Mouse (Mus musculus) neutrophil, adult 5-6 weeks (primary cell): Measurements from ENCODE around the gene Paqr7. TPM values are rescaled to one million over a fixed set of nuclear protein-coding genes. Genes with fewer than 3 reads are reported as not detected.
"Not testable (repeated sequence)": the region's sequence is repeated elsewhere in the genome, so short reads cannot be mapped to it uniquely, and the experiment has no call there.

ENCODE experiments used
- ATAC-seq: fragments of 151-379, 151-347 bp; 2 replicates; pipeline ENCODE4 v1.8.0; 2017; ENCODE audit warnings: mild to moderate bottlenecking, moderate TSS enrichment; ENCODE audit not compliant: insufficient number of reproducible peaks, poor library complexity, low FRiP score, severe bottlenecking; ENCODE audit errors: extremely low read depth
- total RNA-seq: library from RNA; stranded (forward); fragments of 200-1000 nt; gene quantifications from 2 replicates; pipeline ENCODE4 v1.2.3, GENCODE M21; 2017

Gene Paqr7
- total RNA-seq, 1 experiment from 2014 or later, result 3.5 TPM

DNA sequence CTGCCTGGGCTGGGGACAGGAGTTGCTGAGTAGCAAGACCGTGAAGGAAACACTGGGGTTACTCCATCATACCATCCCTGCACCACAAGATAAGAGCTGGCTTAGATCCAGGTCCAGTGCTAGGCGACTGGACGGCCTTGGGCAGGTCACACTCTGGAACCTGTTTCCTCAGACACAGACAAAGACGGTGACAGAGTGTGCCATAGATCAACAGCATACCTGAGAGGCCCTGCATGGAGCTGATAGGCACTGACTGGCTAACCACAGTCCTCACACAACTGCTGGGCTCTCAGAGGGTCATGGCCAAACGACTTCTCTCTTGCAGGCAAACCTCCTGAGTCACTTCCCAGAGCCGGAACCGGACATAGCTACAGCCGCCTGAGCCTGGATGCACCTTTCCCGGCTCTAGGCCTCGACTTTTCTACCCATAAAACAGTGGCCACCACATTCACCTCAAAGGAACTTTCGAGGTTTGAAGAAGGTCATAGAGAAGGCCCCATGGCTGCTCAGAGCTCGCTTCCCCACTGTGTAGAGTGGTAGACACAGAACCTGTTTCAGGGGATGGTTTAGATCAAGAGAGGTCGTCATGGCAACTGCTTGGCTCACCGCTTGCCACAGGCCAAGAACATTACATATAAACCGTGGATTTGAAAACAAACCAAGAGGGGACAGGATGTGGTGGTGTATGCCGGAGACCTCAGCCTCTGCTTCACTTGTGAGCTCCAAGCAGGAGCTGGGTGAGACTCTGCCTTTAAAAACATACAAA is 1.5 kb upstream of the Paqr7 start:
- peak; percentile 64 for ATAC-seq

DNA sequence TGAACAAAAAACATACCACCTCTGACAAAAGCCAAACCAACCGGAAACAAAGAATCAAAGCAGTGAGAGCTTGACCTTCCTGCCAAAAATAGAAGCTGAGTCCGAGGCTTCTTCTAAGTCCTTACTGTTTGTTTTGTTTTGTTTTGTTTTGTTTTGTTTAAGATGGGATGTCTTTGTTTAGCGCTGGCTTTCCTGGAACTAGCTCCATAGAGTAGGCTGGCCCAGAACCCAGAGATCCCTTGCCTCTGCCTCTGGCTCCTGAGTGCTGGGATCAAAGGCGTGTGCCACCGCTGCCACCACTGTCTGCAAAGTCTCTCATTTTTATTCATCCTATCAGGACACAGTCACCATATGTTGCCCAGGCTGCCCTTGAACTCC is 962 bp upstream of the Paqr7 start:
- ATAC-seq, result no peak

DNA sequence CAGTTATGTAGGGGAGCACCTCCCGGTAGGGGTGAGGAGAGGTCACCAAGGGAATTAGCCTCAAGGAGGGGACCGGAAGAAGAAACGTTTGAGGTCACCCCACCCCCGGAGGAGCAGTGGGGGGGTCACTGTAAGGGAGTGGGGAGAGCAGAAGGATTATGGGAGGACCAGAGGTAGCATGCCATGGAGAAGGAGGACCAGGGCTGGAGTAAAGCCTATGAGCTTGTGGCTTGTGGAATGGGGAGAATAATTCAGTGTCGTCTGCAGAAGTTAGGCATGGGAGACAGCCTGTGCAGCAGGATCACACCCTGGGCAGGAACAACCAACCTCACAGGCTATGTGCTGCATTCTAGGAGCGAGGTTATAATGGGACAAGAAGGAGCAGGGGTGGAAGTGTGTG is 726 bp downstream of the Paqr7 start:
- no peak for ATAC-seq

DNA sequence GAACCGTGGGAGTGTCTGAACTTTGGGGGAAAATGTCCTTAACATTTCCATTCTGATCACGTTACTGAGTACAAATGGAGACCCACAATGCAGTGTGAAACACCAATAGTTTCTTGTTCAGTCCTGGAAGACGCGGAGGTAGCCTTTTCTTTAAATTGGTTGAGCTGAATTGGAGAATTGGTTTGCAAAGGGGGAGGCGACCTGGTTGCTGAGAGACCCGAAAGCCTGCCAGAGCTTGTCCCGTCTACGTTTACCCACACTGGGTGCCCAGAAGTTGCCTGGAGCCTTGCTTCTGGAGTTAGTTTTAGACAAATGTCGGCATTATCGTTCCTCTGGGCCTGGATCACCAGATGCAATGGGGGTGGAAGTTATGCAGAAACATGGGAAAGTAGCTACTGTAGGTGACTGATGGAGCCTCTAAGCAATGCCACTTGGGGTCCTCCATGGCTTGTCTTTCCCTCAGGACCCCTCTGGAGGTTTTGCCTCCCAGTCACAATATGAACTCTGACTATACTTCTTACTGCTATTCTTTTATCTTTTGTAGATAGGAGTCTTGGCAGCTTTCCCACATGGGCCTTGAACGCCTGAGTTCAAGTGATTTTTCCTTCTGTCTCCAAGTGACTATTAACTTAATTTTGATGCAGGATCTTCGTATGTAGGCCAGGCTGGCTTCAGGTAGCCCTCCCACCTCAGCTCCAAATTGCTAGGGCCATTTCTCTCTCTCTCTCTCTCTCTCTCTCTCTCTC is 1.7 kb downstream of the Paqr7 start:
- no peak for ATAC-seq

DNA sequence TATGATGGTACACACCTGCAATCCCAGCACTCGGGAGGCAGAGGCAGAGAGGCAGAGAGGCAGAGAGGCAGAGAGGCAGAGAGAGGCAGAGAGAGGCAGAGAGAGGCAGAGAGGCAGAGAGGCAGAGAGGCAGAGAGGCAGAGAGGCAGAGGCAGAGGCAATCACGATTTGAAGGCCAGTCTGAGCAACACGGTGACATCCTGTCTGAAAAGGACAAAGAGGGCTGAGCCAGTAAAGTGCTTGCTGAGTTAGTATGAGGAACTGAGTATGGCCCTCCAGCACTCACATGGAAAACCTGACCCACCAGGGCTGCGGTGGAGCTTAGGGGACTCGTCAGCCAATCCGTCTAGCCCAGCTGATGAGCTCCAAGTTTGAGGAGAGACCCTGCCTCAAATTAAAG is 2.5 kb downstream of the Paqr7 start:
- not testable (repeated sequence) for ATAC-seq

DNA sequence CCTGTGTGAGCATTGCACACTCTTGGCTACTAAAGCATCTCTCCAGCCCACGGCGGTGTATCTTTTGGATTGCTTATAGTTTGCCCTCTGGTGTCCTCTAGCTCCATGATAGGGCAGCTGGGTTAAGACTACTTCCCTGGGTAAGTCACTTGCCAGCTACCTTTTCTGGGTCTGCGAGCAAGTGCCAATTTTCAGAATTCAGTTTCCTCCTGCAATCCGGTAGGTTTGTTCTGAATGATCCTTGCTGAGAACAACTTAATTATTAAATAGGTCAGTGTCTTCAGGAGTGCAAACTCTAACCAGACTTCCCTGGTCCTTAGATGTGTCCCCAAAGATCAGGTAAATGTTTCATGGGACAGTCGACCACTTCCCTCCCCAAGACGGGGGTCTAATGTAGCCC is 4.6 kb downstream of the Paqr7 start:
- ATAC-seq, result no peak

DNA sequence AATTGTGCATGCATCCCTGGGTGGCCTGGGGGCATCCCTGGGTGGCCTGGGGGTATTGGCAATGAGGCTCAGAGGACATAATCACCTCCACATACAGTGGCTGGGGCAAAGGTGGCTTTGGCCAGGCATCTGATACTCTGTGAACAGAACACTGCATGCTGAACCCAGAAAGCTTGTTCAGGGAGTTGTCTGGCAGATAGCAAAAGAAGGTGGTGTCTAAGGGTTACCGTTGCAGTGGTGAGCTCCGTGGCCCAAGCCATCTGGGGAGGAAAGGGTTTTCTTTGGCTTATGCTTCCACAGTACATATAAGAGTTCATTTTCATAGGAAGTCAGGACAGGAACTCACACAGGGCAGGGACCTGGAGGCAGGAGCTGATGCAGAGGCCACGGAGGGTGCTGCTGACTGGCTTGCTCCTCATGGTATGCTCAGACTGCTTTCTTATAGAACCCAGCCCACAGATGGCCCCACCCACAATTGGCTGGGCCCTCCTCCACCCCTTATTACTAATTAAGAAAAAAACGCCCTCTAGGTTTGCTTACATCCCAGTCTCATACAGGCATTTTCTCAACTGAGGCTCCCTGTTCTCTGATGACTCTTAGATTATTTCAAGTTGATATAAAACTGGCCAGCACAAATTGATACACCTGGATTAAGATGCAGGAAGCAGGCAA is 7.3 kb downstream of the Paqr7 start:
- no peak for ATAC-seq

DNA sequence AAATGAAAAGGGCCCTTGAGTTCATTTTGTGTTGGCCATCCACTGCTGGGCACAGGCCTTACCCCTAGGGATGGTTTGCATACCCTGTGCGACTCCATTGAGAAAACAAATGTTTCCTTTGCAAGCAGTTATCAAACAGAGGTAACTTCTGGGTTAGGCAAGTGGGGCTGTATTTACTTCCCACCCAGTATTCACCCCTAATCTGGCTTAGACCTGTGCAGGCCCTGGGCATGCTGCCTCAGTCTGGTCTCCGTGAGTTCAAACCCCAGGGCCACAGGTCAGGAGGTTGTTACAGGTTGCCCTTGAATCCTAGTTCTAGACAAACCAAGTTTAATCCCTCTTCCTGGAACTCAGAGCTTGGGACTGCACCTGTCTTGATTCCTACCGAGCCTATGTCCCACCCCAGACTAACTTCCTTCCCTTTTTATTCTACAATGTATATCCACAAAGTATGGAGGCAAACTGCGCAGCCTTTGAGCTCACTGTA is 8.8 kb downstream of the Paqr7 start:
- ATAC-seq, result no peak

DNA sequence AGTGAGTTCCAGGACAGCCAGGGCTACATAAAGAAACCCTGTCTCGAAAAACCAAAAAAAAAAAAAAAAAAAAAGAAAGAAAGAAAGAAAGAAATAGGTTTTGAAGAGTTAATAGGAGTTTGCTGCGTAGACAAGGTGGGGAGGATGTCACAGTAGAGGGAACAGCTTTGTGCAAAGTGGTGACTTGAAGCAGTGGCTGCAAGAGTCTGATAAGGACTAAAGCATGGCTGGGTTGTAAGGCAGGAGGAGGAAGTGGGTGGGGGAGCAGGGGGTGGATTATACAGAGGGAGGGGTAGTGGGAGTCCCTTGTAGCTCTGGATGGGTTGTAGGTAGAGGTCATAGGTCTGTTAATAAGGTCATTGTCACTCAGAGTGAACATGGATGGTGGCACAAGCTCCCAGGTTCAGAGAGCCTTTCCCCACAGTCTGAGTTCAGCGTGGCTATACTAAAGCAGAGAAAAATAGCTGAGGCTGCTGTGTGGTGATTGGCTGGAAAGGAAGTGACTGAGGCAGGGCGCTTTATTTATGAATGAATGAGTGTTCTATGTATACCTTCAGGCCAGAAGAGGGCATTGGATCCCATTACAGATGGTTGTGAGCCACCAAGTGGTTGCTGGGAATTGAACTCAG is 9.6 kb downstream of the Paqr7 start:
- no peak for ATAC-seq

DNA sequence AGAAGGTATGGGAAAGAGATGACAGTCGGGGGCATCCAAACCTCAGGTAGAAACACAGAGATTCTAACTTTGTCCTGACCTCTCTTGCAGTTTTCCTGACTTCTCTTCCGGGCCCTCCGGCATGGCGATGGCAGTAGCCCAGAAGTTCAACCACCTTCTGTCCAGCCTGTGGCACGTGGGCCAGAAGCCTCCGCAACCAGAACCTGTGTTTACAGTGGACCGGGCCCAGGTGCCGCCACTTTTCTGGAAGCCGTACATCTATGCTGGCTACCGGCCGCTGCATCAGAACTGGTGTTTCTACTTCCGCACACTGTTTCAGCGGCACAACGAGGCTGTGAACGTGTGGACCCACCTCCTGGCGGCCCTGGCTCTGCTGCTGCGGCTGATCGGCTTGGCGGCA is 10.2 kb downstream of the Paqr7 start:
- ATAC-seq, result no peak

DNA sequence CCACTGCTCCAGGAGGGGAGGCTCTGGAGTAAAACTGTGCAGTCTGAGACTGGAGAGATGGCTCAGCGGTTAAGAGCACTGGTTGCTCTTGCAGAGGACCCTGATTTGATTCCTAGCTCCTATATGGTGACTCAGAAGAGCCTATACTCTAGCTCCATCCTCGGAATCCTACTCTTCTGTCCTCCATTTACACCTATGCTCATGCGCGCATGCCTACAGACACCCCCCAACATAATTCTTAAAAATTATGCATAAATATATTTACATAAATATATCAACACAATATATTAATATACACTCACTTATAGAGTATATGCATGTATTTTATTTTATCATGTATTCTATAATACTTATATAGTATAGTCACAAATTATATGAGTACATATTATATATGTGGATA is 13.9 kb downstream of the Paqr7 start:
- no peak for ATAC-seq

DNA sequence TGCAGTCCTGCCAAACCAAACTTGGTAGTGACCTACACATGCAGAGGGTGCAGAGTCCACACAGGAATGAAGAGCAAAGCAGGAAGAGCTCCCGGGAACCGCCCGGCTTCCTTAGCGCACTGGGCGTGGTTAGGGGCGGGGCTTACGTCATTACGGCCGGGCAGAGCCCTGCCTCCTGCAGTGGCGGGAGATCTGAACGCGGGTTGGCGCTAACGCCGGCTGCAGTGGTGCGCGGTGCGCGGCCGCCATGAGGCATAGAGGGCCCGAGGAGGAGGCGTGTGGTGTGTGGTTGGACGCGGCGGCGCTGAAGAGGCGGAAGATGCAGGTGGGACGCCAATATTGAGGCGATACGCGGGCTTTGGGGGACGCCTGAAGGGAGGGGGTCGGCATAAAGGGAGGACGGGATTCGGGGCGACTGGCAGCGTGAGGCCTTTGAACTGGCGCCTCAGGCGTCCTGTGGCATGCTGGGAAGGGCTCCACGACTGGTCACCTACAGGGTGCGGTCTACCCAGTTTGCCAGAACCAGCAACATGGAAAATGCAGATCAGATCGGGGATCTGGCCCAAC is 14.4 kb downstream of the Paqr7 start, which contains the start of gene Aunip:
Aunip (plus strand) TSS at position 155 of the 567 bp plus-strand sequence.
- ATAC-seq, result peak; percentile 80

DNA sequence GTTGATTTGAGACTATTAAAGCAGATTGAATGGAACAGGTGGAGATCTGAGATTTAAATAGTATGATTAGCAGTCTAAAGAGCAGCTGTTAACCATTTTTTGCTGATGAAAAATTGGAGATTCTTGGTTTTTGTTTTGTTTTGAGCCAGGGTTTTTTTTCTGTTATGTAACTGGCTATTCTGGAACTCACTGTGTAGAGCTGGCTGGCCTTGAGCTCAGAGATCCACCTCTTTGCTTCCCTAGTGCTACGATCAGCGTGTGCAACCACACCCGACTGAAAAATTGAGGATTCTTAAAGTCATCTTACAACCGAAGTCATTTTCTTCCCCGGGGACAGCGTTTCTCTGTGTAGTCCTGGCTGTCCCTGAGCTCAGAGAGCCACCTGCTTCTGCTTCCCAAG is 15.2 kb downstream of the Paqr7 start:
- ATAC-seq, result no peak

DNA sequence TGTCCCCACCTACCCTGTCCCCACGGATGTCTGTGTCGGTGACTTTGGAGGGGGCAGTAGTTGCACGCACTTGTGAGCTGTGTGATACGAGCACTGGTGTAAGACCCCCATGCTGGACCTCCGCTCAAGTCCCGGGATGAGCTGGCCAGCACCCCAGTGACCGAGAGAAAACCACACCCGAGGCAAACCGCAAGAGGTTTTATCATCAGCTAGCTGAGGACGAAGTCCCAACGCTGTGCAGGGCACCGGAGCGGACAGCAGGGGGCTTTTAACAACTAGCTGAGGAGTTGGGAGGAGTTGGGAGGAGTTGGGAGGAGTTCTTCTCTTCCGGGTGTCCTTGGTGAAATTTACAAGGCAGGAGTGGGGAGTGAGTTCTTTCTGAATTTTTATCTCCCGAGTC is 16.3 kb downstream of the Paqr7 start:
- no peak for ATAC-seq

DNA sequence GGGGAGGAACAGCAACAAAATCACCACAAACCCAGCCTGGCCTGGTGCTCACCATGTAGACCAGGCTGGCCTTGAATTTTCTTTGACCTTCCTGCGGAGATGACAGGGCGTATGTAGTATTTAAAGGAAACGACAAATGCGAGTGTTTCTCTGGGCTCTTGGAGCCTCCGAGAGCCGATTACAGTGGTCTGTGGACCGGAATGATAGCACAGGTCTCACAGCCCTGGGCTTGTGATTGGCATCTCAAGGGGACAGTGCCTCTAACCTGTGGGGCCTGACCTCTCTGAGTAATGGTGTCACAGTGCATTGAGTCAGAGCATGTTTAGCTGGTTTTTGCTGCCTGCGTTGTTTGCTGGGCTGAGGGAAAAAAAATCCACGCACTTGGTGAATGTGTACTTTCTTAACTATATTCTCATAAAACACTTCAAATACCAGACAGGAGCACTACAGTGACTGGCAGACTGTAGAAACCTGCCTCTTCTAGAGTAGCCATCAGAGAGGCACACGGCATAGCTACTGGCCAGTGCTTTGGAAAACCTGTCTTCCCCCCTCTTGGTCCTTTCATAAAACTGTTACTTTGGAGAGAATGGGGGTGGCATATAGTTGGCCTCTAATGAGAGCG is 17.9 kb downstream of the Paqr7 start:
- no peak for ATAC-seq

DNA sequence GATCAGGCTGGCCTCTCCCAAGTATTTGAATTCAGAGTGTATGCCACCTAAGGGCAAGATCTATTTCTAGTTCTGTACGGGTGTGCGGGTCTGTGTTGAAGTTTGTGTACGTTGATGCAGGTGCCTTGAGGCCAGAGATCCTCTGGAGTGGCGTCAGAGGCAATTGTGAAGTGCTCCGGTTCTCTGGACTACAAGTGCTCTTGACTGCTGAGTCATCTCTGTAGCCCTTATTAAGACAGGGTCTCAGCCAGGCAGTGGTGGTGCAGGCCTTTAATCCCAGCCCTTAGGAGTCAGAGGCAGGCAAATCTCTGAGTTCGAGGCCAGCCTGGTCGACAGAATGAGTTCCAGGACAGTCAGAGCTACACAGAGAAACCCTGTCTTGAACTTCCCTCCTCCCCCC is 19.1 kb downstream of the Paqr7 start:
- no peak for ATAC-seq

DNA sequence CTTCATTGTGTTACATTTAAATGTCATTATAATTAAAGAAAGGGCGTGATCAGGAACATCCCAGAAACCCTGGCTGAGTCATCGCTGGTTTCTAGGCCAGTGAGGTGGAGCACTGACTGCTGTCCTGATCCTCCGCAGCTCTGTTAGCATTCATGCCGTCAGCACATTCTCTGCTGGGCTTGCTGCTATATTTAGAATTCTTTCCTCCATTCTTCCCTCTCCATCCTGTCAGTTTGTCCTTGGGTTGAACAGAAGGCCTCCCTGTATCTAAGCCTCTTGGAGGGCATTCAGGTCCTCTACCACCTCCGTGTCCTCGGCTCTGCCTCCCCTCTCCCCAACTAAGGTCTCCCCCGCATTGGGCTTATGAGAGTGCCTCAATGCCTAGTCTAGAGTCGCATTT is 20.5 kb downstream of the Paqr7 start:
- ATAC-seq, result no peak

DNA sequence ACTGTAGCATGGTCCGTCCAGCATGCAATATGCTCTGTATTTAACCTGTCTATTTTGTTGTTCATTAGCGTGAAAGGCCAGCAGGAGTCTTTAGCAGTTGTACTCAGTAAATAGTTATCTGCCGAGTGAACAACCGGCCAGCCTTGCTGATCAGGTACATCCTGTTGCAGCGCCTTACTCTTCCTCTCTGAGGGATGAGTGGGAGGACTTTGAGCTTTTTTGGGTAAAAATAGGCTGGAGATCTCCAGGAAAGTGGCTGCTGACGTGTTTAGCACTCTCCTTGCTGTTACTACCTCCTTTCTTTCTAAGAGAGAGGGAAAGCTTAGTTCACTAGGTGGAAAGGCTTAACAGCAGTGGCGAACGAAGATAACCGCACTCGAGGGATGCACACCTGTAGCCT is 21.2 kb downstream of the Paqr7 start:
- no peak for ATAC-seq

DNA sequence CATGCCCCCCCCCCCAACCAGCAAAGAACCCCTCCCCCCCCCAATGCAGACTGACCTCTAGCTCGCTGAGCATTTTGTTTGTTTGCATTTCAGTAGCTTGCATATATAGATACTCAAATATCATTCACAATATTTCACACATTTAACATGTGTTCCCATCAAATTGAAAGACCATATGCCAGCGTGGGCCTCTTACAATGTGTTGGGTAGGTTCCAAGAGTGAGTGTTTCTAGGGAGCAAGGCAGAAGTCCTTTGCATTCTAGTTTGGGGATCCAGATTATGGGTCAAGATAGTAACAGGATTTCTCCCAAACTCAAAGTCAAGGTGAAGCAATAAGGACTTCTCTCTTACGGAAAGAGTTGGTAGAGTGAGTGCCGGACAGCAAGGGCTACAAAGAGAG is 22.0 kb downstream of the Paqr7 start:
- no peak for ATAC-seq
